Mouse (Mus musculus) olfactory bulb, adult 2 months (tissue): ENCODE data around the gene Cntn5.

ENCODE experiments used
- CTCF ChIP-seq: fragments of 200-500 bp; IDR thresholded peaks from 2 replicates; pipeline ENCODE4 v1.5.1; 2012; ENCODE audit warnings: low read depth, mild to moderate bottlenecking, low read length, moderate library complexity; ENCODE audit not compliant: insufficient read depth
- POLR2A ChIP-seq: fragments of 200-500 bp; IDR thresholded peaks from 2 replicates; pipeline ENCODE4 v1.6.1; 2012; ENCODE audit warnings: mild to moderate bottlenecking, low read depth, low read length, moderate library complexity; ENCODE audit not compliant: insufficient read depth

DNA sequence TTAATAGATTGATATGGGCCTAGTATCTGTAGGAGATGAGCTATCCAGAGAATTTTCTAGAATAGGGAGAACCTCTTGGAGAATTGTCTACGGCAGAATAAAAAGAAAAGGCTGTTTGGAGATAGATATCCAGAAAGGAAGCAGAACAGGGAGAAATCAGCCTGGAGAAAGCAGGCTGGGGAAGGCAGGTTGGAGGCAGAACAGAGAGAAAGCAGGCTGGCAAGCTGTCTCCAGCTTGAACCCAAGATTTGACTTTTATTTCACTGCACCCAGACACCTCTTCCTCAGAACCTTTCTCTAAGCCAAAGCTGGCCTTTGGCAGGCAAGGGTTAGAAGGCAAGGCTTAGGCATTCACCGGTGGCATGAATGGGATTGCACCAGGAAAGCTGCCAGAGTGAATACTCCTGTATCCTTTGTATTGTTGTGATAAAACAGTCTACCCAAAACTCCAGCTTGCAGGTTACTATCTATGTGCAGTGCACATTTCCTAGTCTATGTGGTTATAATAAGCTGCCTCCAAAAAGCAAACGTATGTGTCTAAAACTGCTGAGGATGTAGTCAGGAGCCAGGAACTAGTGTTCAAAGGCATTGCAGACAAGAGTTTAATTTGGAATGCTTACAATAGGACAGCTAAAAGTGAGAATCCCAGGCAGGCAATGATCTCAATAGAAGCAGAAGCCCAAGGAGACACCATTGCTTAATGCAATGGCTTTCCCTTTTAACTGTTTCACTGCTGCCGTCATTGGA is 553.5 kb downstream of the Cntn5 start:
- TF ChIP-seq CTCF (no peak), POLR2A (no peak)
